Mouse (Mus musculus) cerebellum, adult 2 months (tissue): ENCODE results near the gene Allc. TPM values are rescaled to one million over a fixed set of nuclear protein-coding genes. Genes with fewer than 3 reads are reported as not detected.

ENCODE experiments used
- DNase-seq, 2 experiments: peaks; one replicate each; pipeline ENCODE4 v3.0.0; 2021
- H3K27ac ChIP-seq: fragments of 200-500 bp; 2 replicates; pipeline ENCODE4 v1.5.1; 2012; ENCODE audit warnings: low read length, control low read depth, inconsistent platforms; ENCODE audit not compliant: insufficient read depth
- H3K27me3 ChIP-seq: fragments of 200-500 bp; 2 replicates; pipeline ENCODE4 v1.6.1; 2012; ENCODE audit warnings: inconsistent platforms, mild to moderate bottlenecking, low read length, moderate library complexity; ENCODE audit not compliant: control insufficient read depth, insufficient read depth
- H3K4me1 ChIP-seq: fragments of 200-500 bp; 2 replicates; pipeline ENCODE4 v1.6.1; 2011; ENCODE audit warnings: low read length; ENCODE audit not compliant: control insufficient read depth, insufficient read depth
- H3K4me3 ChIP-seq: fragments of 200-500 bp; replicated peaks from 2 replicates; pipeline ENCODE3; 2011; ENCODE audit warnings: mild to moderate bottlenecking, low read depth, low read length, control low read depth; ENCODE audit not compliant: insufficient read depth
- CTCF ChIP-seq: fragments of 200-500 bp; IDR thresholded peaks from 2 replicates; pipeline ENCODE4 v1.5.1; 2011; ENCODE audit warnings: low read depth, mild to moderate bottlenecking, control low read depth, low read length, moderate library complexity, borderline replicate concordance; ENCODE audit not compliant: insufficient read depth
- POLR2A ChIP-seq: fragments of 200-500 bp; IDR thresholded peaks from 2 replicates; pipeline ENCODE4 v1.6.1; 2011; ENCODE audit warnings: low read length, control low read depth, borderline replicate concordance; ENCODE audit not compliant: insufficient read depth
- WGBS: fragments of 180-500 bp; shearing (Covaris S2); methylation state at CpG from one replicate; pipeline ENCODE4 v1.1.7; 2018; 5-methylcytosine and 5-hydroxymethylcytosine counted together
- polyA plus RNA-seq: library from polyadenylated mRNA; depleted of rRNA; stranded (reverse); fragments of >200 nt; gene quantifications from 2 replicates; pipeline ENCODE4 v1.2.3, GENCODE M21; 2012; rRNA removed

Allc gene
- polyA plus RNA-seq, result not detected in 2 replicates

GRCm38 (mm10) chr12:28582423-28582822, at the start of gene Allc:
Allc (minus strand) TSS chr12:28582523.
- Histone ChIP-seq H3K27me3 (no peaks in the 10 kb centered on the region), H3K4me1 (no peaks in the 10 kb centered on the region), H3K4me3 (no peak within 1 kb of the TSS), H3K27ac (no peak within 1 kb of the TSS)
- 92% methylated on average over 8 of the region's 8 CpGs for WGBS
- no peak for DNase-seq
- TF ChIP-seq POLR2A (no peak), CTCF (no peak)

DNA sequence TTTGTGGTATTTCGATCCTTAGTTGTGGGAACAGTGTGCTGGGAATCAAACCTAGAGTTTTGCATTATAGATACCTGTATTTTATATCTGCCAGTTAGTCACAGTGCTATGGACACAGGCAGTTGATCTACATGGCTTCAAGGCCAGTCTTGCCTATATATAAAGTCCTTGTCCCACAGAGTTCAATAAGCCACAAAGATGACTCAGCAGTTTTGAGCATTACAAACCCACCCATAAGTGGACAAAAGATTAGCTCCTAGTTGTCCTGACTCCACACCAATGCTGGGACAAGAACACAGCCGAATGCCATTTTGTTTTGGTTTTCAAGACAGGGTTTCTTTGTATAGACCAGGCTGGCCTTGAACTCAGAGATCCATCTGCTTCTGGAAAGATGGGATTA, 46.1 kb upstream of the Allc start:
- 92% methylated on average over 2 of the region's 2 CpGs for WGBS
- DNase-seq, result no peak

DNA sequence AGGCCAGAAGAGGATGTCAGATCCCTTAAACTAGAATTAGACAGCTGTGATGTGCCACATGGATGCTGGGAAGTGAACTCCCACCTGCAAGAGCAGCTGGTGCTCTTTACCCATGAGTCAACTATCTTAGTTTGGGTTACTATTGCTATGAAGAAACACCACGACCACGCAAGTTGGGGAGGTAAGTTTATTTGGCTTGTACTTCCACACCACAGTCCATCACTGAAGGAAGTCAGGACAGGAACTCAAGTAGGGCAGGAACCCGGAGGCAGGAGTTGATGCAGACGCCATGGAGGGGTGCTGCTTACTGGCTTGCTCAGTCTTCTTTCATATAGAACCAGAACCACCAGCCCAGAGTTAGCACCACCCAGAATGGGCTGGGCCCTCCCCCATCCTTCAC, 44.8 kb upstream of the Allc start:
- Histone ChIP-seq H3K27me3 (no peaks in the 10 kb centered on the region), H3K4me1 (0 out of 2 replicates have a peak, but pooled peaks cover 5% of the 10 kb centered on the region), H3K4me3 (no peak overlapping the region), H3K27ac (no peak overlapping the region)
- WGBS, result 71% methylated on average over 4 of the region's 4 CpGs
- TF ChIP-seq CTCF (no peak), POLR2A (no peak)
- no peak for DNase-seq

More for the DNA sequence above, 46.1 kb upstream of the Allc start:
- no peak for TF ChIP-seq POLR2A
- TF ChIP-seq CTCF, result no peak
- Histone ChIP-seq H3K4me1 (no peaks in the 10 kb centered on the region; the same call in 1 of the 2 replicates), H3K27ac (no peak overlapping the region), H3K4me3 (no peak overlapping the region), H3K27me3 (no peaks in the 10 kb centered on the region)

- Histone ChIP-seq H3K4me1 (0 out of 2 replicates have a peak, but pooled peaks cover 5% of the 10 kb centered on the region), H3K4me3 (no peak overlapping the region), H3K27me3 (no peaks in the 10 kb centered on the region; the same call in 1 of the 2 replicates), H3K27ac (no peak overlapping the region)
- DNase-seq, result no peak
- 85% methylated on average over 7 of the region's 7 CpGs for WGBS
- TF ChIP-seq CTCF (no peak), POLR2A (no peak)
Measured at GRCm38 (mm10) chr12:28625407-28625806, 43.1 kb upstream of the Allc start.

DNA sequence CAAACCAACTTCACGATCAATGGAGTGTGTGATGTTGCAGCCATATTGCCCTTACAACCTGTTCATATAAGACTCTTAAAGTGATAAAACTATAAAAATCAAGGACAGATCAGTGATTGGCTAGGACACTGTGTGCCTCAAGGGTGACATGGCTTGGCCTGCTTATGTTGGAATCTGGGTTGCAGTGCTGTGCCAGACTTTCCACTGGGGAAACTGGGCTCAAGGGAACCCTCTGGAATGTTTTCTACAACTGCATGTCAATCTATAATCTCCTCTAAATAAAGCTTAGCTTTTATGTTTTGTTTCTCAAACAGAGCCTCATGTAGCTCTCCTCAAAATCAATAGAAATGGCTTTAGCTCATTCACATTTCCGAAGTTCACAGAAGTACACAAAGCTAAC, 41.9 kb upstream of the Allc start:
- no peak for DNase-seq
- 93% methylated on average over 2 of the region's 2 CpGs for WGBS
- Histone ChIP-seq H3K27ac (no peak overlapping the region), H3K4me3 (no peak overlapping the region), H3K27me3 (no peaks in the 10 kb centered on the region; the same call in 1 of the 2 replicates), H3K4me1 (0 out of 2 replicates have a peak, but pooled peaks cover 5% of the 10 kb centered on the region)
- no peak for TF ChIP-seq CTCF
- TF ChIP-seq POLR2A, result no peak

DNA sequence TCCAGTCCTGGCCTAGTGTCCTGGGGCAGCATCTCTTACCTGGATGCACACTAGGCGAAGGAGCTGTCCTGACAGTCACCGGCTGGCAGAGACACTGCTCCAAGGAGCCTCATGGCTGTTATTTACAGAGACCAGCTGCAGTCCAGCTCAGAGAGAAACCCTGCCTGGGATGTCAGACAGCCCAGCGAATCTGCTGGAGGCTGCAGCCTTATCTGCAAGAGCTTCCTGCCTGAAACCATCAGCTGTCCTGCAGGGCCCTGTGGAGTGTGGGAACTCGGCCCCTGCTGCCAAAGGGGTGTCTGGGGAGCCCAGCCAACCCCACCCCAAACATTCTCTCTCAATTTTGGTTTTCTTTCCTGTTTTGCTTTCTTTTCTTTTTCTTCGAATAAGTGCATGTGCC, 40.9 kb upstream of the Allc start, which contains the start of gene Colec11:
Gene Colec11, minus strand, starts transcription at position 183 of the 400 bp plus-strand sequence.
- Histone ChIP-seq H3K27me3 (no peaks in the 10 kb centered on the region; the same call in 1 of the 2 replicates), H3K4me3 (no peak within 1 kb of the TSS), H3K27ac (no peak within 1 kb of the TSS), H3K4me1 (0 out of 2 replicates have a peak, but pooled peaks cover 5% of the 10 kb centered on the region)
- TF ChIP-seq CTCF (no peak), POLR2A (no peak)
- WGBS, result 33% methylated on average over 5 of the region's 5 CpGs
- DNase-seq, result no peak

- H3K27me3 ChIP-seq, result no peaks in the 10 kb centered on the region; the same call in 1 of the 2 replicates
- no peak overlapping the region for H3K27ac ChIP-seq
- no peak for TF ChIP-seq POLR2A
- no peak for TF ChIP-seq CTCF
- WGBS, result 79% methylated on average over 1 of the region's 1 CpGs
- H3K4me1 ChIP-seq, result 0 out of 2 replicates have a peak, but pooled peaks cover 5% of the 10 kb centered on the region
- no peak overlapping the region for H3K4me3 ChIP-seq
- no peak for DNase-seq
Measured at GRCm38 (mm10) chr12:28622641-28623040, 40.3 kb upstream of the Allc start.

DNA sequence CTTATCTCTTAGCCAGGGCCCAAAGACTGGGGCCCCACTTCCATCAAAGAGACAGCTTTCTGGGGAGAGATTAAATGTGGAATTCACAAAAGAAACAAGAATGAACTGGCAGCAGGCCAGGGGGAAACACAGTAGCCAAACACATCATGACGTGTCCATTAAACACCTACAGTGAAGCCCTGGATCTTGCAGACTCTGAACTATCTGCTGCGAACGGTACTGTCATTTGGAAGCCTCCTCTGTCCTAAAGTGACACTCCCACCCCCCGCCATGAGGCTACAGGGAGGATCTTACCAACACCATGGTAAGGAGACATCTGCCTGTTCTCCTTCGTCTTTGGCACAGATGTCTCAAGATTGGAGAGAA, 39.8 kb upstream of the Allc start:
- Histone ChIP-seq H3K4me1 (0 out of 2 replicates have a peak, but pooled peaks cover 5% of the 10 kb centered on the region), H3K4me3 (no peak overlapping the region), H3K27me3 (no peaks in the 10 kb centered on the region; the same call in 1 of the 2 replicates), H3K27ac (no peak overlapping the region)
- DNase-seq, result no peak
- 27% methylated on average over 5 of the region's 5 CpGs for WGBS
- TF ChIP-seq CTCF, result no peak
- no peak for TF ChIP-seq POLR2A
